Mouse (Mus musculus) myocyte (in vitro differentiated cells): Measurements from ENCODE around the gene Frk. TPM values are rescaled to one million over a fixed set of nuclear protein-coding genes. Genes with fewer than 3 reads are reported as not detected.

Experiments used
- H3K27me3 ChIP-seq: one replicate; pipeline ENCODE4 v1.6.1; 2011; ENCODE audit not compliant: control insufficient read depth, insufficient read depth, insufficient read length
- H3K36me3 ChIP-seq: one replicate; pipeline ENCODE4 v1.6.1; 2011; ENCODE audit not compliant: control insufficient read depth, insufficient read depth
- H3K4me2 ChIP-seq: one replicate; pipeline ENCODE4 v1.6.1; 2011; ENCODE audit warnings: low read depth, control low read depth
- H3K4me3 ChIP-seq: one replicate; pipeline ENCODE4 v1.5.1; 2011; ENCODE audit warnings: mild to moderate bottlenecking, control low read depth, moderate library complexity
- H3K79me2 ChIP-seq: one replicate; pipeline ENCODE4 v1.6.1; 2011; ENCODE audit not compliant: control insufficient read depth, insufficient read depth
- H3ac ChIP-seq: one replicate; pipeline ENCODE4 v1.6.1; 2011; ENCODE audit not compliant: control insufficient read depth, insufficient read length
- CEBPB ChIP-seq: IDR thresholded peaks from 2 replicates; pipeline ENCODE4 v1.6.1; 2011; ENCODE audit warnings: mild to moderate bottlenecking, moderate library complexity; ENCODE audit not compliant: poor library complexity, insufficient read depth, severe bottlenecking
- E2F4 ChIP-seq: IDR thresholded peaks from one replicate; pipeline ENCODE4 v1.6.1; 2011; ENCODE audit warnings: mild to moderate bottlenecking, control low read depth, moderate library complexity; ENCODE audit not compliant: insufficient read depth
- MAX ChIP-seq: IDR thresholded peaks from one replicate; pipeline ENCODE4 v1.6.1; 2011; ENCODE audit warnings: low read depth, mild to moderate bottlenecking, control low read depth
- MYOD1 ChIP-seq, 3 experiments: IDR thresholded peaks; one replicate each; pipeline ENCODE4 v1.6.1; 2011; ENCODE audit warnings: control low read depth in 2 of 3, low read depth in 2 of 3, mild to moderate bottlenecking in 2 of 3, moderate library complexity in 1 of 3; ENCODE audit not compliant: insufficient read length in 2 of 3, control insufficient read depth in 1 of 3
- MYOG ChIP-seq, 3 experiments: IDR thresholded peaks; one replicate each; pipeline ENCODE4 v1.6.1; 2011; ENCODE audit warnings: control low read depth in 2 of 3, low read depth in 2 of 3, mild to moderate bottlenecking in 2 of 3; ENCODE audit not compliant: insufficient read length in 2 of 3, control insufficient read depth in 1 of 3, insufficient read depth in 1 of 3
- POLR2A ChIP-seq: IDR thresholded peaks from one replicate; pipeline ENCODE4 v1.6.1; 2011; ENCODE audit warnings: low read depth, mild to moderate bottlenecking, control low read depth, moderate library complexity; ENCODE audit not compliant: insufficient read length
- POLR2AphosphoS2 ChIP-seq: IDR thresholded peaks from one replicate; pipeline ENCODE4 v1.6.1; 2011; ENCODE audit warnings: low read depth, control low read depth; ENCODE audit not compliant: insufficient read length
- REST ChIP-seq: IDR thresholded peaks from one replicate; pipeline ENCODE4 v1.6.1; 2011; ENCODE audit warnings: mild to moderate bottlenecking, control low read depth, moderate library complexity; ENCODE audit not compliant: insufficient read depth, insufficient read length
- SRF ChIP-seq: IDR thresholded peaks from one replicate; pipeline ENCODE4 v1.6.1; 2011; ENCODE audit warnings: low read depth; ENCODE audit not compliant: control insufficient read depth, insufficient read length
- TCF12 ChIP-seq: IDR thresholded peaks from one replicate; pipeline ENCODE4 v1.6.1; 2011; ENCODE audit warnings: mild to moderate bottlenecking, control low read depth; ENCODE audit not compliant: poor library complexity, insufficient read depth, severe bottlenecking
- TCF3 ChIP-seq: IDR thresholded peaks from one replicate; pipeline ENCODE4 v1.6.1; 2011; ENCODE audit warnings: low read depth, control low read depth; ENCODE audit not compliant: insufficient read length
- USF1 ChIP-seq: IDR thresholded peaks from one replicate; pipeline ENCODE4 v1.6.1; 2011; ENCODE audit warnings: low read depth, mild to moderate bottlenecking, control low read depth, moderate library complexity
- polyA plus RNA-seq: library from polyadenylated mRNA; unstranded; fragments of >200 nt; fragmentation: generic; extraction: Trizol; gene quantifications from one replicate; pipeline ENCODE4 v1.2.1, GENCODE M21; 2012; ENCODE audit warnings: missing spikeins

Gene Frk
- polyA plus RNA-seq, 1 experiment: 0.90 TPM

DNA sequence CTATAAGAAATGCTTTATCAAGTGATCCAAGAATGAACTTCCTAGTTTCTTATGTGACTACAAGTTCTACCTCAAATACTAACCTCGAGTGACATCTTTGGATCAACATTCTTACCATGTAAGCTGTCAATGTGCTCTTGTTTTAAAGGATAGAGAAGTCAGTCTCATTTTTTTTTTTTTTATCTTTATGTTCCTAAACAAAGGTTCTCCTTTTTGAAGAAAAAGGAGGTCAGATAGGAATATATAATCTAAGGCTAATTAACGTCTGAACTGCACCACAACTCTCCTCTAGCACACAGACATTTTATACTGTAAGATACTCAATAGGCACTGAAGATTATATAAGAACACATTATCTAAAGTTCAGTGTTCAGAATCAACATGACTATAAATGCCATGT, 57.5 kb downstream of the Frk start:
- H3K79me2 ChIP-seq: no peaks in the 10 kb centered on the region
- TF ChIP-seq TCF12 (no peak), POLR2A (no peak), SRF (no peak), POLR2AphosphoS2 (no peak), USF1 (no peak), MYOG (IDR thresholded peaks at IDR 0.05; ENCODE audit: control insufficient read depth in 1 of 3, insufficient read depth in 1 of 3, insufficient read length in 2 of 3, low read depth in 2 of 3) (no peak), E2F4 (no peak), REST (no peak), CEBPB (no peak)

DNA sequence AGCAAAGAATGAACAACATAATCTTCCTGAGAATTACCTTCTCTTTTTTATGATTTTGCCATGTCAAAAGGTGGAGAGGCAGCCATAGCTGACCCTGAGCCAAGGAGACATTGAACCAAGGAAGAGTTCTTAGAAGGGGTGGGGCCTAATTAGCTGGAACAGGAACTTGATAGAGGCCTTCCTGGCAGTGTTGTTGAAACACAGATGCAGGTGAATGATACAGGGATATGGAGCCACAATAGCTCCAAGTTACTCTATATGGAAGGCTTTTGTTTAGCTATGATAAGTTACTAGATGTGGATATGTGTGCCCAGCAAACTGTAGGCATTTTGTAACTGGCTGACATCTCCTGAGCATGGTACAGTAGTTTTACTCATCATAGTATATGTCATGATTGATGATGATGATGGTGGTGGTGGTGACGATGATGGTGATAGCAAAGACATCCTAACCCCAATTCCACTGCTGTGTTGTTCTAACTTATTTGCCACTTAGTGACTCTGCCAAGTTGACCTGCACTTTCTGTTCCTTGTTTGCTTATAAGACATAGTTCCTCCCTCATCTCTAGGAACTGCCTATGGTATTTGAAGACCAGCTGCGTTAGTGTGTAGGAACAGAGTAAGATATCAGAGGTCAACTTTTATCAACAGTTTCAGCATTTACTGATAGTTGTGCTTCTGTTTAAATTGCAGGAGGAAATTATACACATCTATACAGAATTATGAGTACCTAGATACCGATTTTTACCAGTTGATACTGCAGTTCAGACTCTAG, 58.7 kb downstream of the Frk start:
- Histone ChIP-seq H3ac (no peak overlapping the region), H3K27me3 (no peaks in the 10 kb centered on the region), H3K4me3 (no peak overlapping the region), H3K79me2 (peaks cover 3% of the 10 kb centered on the region), H3K4me2 (no peak overlapping the region), H3K36me3 (no peaks in the 10 kb centered on the region)
- no peak for TF ChIP-seq SRF
- no peak for TF ChIP-seq POLR2AphosphoS2
- no peak for TF ChIP-seq REST
- no peak for TF ChIP-seq TCF12

More for the DNA sequence above, 57.5 kb downstream of the Frk start:
- no peaks in the 10 kb centered on the region for H3K36me3 ChIP-seq
- H3K4me2 ChIP-seq: no peak overlapping the region
- H3K4me3 ChIP-seq: no peak overlapping the region
- no peak overlapping the region for H3ac ChIP-seq
- no peaks in the 10 kb centered on the region for H3K27me3 ChIP-seq

DNA sequence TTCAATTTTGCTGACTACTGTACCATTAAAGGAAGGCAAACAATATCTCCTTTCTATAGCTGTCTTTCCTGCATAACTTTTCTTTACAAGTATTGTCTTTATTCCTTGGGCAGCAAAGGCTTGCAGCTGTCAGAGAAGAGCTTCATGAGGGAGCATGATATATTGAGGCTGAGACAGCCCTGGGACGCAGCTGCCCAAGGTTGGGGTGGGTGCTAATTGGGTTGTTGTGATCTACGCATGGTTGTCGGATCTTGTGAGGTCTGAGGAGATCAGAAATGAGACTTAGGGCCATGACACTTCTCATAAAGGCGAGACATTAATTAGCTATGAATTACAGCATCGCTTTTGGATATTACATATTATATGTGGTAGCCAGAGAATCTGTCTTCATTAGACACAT, 67.4 kb downstream of the Frk start:
- H3K27me3 ChIP-seq: no peaks in the 10 kb centered on the region
- H3K36me3 ChIP-seq: no peaks in the 10 kb centered on the region
- H3K4me3 ChIP-seq: no peak overlapping the region
- no peak overlapping the region for H3K4me2 ChIP-seq
- no peak overlapping the region for H3ac ChIP-seq
- TF ChIP-seq E2F4 (no peak), MYOD1 (IDR thresholded peaks at IDR 0.05; ENCODE audit: control insufficient read depth in 1 of 3, insufficient read length in 2 of 3, low read depth in 2 of 3) (peak in 1 of 3 experiments; percentile 8)
- H3K79me2 ChIP-seq: peaks cover 3% of the 10 kb centered on the region

DNA sequence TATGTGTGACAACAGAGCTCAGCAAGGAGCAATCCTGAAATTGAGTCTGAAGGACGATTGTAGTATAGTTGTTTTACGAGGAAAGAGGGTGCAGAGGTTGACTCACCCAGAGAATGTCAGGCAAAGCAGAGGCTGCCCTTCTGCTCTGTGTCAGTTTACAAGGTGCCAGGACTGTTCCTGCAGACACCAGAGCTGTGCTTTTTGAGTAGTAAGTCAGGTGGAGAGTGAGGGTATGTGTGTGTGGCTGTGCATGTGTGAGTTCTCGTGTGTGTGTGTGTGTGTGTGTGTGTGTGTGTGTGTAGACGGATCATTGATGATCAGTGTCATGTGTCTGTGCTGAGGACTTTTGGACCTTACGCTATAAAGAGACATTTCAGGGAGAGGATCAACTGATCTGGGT, 68.4 kb downstream of the Frk start:
- Histone ChIP-seq H3ac (no peak overlapping the region), H3K27me3 (no peaks in the 10 kb centered on the region)
- no peak for TF ChIP-seq USF1
- TF ChIP-seq MYOD1 (IDR thresholded peaks at IDR 0.05; ENCODE audit: control insufficient read depth in 1 of 3, insufficient read length in 2 of 3, low read depth in 2 of 3): no peak
- TF ChIP-seq E2F4: no peak
- no peak for TF ChIP-seq POLR2A
- TF ChIP-seq CEBPB: no peak
- no peak for TF ChIP-seq MAX
- TF ChIP-seq TCF12: no peak
- TF ChIP-seq SRF: no peak
- no peak for TF ChIP-seq TCF3
- no peak for TF ChIP-seq POLR2AphosphoS2
- no peak for TF ChIP-seq REST
- TF ChIP-seq MYOG (IDR thresholded peaks at IDR 0.05; ENCODE audit: control insufficient read depth in 1 of 3, insufficient read depth in 1 of 3, insufficient read length in 2 of 3, low read depth in 2 of 3): no peak

DNA sequence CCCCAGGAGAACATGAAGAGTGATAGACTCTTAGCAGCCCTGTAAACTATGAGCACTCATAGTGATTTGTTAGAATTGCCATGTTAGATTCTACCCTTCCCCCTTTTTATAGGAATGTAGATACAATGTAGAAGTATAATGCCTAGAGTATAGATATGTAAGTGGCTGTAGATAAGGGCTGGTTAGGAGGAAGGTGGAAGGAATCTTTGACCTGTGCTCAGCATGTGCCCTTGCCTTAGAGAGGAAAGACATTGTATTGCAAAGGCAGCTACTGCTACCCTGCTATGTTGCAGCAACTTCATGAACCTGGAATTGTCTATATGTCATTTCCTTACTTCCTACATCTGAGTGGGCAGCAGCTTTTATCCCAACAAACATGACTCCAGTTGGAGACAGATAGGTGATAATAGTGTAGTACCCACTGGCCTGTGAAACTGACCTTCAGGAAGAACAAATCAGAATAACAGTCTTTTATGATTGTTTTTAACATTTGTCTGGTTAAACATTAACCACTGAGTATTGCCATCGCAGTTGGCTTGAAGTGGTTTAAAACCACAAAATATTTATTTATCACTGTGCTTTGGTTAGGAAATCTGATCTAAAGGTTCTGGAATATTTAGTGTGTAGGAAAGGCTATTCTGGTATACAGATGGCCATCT, 80.4 kb downstream of the Frk start:
- Histone ChIP-seq H3K27me3 (no peaks in the 10 kb centered on the region), H3K36me3 (no peaks in the 10 kb centered on the region), H3K4me3 (no peak overlapping the region), H3K79me2 (no peaks in the 10 kb centered on the region), H3ac (no peak overlapping the region), H3K4me2 (no peak overlapping the region)
- no peak for TF ChIP-seq REST
- no peak for TF ChIP-seq MYOG (IDR thresholded peaks at IDR 0.05; ENCODE audit: control insufficient read depth in 1 of 3, insufficient read depth in 1 of 3, insufficient read length in 2 of 3, low read depth in 2 of 3)
- TF ChIP-seq SRF: no peak
- no peak for TF ChIP-seq CEBPB
- TF ChIP-seq POLR2AphosphoS2: no peak
- TF ChIP-seq MAX: no peak
- TF ChIP-seq USF1: no peak
- TF ChIP-seq TCF3: no peak
- no peak for TF ChIP-seq MYOD1 (IDR thresholded peaks at IDR 0.05; ENCODE audit: control insufficient read depth in 1 of 3, insufficient read length in 2 of 3, low read depth in 2 of 3)
- no peak for TF ChIP-seq POLR2A
- TF ChIP-seq E2F4: no peak
- TF ChIP-seq TCF12: no peak

More for the DNA sequence above, 68.4 kb downstream of the Frk start:
- H3K79me2 ChIP-seq: no peaks in the 10 kb centered on the region
- no peak overlapping the region for H3K4me3 ChIP-seq
- H3K4me2 ChIP-seq: no peak overlapping the region
- no peaks in the 10 kb centered on the region for H3K36me3 ChIP-seq
